Mouse (Mus musculus) layer of hippocampus, postnatal 10 days (tissue): ENCODE data around the gene Scimp. TPM values are rescaled to one million over a fixed set of nuclear protein-coding genes. Genes with fewer than 3 reads are reported as not detected.
"Not testable (repeated sequence)": the region's sequence is repeated elsewhere in the genome, so short reads cannot be mapped to it uniquely, and the experiment has no call there.

ENCODE experiments used
- DNase-seq, 2 experiments: peaks; one replicate each; pipeline ENCODE4 v3.0.0; 2021; ENCODE audit warnings: low spot score in 2 of 2
- total RNA-seq, 2 experiments: library from RNA; stranded (reverse); gene quantifications; 2 replicates each; pipeline ENCODE4 v1.2.3; 2021

Gene Scimp
- total RNA-seq, 2 experiments from 2014 or later, result not detected

- no peak for DNase-seq
These were observed 730 bp downstream of the Scimp start for GRCm38 (mm10) chr11:70811471-70812240.

- DNase-seq, result no peak
These were observed 1.3 kb downstream of the Scimp start for GRCm38 (mm10) chr11:70811041-70811440.

GRCm38 (mm10) chr11:70809011-70809410, 3.4 kb downstream of the Scimp start:
- DNase-seq, result no peak

DNA sequence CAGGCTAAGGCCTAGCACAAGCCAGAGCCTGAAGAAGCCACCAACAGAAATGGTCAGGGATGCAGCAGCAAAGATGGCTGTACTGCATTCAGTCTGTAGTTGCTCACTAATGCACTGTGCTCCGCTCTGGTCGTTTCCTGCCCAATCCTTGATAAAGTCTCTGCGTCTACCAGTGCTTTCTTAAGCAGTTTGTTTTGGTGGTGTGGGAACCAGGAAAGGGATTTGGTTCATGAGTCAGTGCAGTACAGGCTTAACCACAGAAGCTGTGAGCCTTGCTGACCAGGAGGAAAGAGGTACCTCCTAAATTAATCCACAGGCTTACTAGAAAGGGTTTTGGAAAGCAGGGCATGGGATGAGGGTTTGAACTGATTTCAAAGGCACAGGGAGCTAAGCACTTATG, 4.3 kb downstream of the Scimp start:
- no peak for DNase-seq

DNA sequence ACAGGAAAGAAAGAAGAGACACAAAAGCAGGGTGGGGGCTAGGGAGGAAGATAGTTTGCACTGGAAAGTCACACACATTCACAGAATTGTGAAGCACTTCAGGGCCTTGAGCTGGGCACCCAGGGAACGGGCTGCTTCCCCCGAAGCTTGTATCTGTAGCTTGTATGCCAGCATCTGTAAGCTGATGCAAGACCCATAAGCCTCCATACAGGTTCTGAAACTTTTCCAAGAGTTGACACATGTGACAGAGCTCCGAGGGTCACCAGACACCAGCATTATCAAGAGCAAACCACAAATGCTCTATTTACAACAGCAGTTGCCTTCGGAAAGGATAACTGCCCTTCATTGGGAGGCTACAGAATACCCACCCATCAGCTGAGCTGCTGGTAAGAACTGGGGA, 4.8 kb downstream of the Scimp start:
- no peak for DNase-seq

DNA sequence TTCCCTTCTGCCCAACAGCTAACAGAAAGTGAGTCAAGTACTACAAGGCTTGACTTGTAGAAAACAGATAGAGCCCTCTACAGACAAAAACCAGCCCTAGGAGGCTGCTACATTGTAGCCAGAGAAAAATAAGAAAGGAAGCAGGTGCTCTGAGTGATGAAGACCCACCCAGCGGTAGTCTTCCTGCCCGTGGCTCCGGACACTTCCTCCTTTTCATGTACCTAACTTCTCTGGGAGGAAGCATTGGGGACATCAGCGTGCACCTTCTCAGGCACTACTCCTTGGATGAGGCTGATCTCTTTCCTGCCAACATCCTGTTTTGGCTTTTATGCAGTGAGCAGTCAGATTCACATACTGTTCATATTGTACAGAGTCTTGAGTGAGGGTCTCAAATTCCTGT, 5.7 kb downstream of the Scimp start:
- DNase-seq, result no peak

GRCm38 (mm10) chr11:70805641-70806175, 6.7 kb downstream of the Scimp start:
- no peak for DNase-seq

- no peak for DNase-seq
These were observed 8.0 kb downstream of the Scimp start for GRCm38 (mm10) chr11:70804395-70804794.

DNA sequence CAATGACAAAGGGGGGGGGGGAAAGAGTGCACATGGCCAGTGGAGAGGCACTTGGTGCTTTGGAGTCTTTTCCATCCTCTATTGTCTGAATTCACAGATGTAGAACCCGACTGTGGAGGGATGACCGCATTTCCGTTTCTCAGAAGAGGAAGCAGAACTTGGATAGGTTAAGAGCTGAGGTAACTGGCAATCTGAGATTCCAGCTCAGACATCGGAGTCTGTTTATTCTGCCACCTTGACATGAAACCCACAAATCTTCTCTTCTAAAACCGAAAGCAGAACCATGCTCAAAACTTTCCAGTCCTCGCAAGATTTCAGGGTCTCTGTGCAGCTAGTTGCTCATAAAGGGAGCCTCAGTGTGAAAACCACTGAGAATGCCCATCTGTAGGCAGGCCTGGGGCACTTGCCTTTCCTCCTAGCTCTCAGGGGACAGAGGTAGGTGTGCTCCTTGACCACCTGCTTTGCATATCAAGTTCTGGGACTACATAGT, 8.6 kb downstream of the Scimp start:
- no peak for DNase-seq

- DNase-seq, result no peak
These were observed 9.5 kb downstream of the Scimp start for GRCm38 (mm10) chr11:70802865-70803261.

DNA sequence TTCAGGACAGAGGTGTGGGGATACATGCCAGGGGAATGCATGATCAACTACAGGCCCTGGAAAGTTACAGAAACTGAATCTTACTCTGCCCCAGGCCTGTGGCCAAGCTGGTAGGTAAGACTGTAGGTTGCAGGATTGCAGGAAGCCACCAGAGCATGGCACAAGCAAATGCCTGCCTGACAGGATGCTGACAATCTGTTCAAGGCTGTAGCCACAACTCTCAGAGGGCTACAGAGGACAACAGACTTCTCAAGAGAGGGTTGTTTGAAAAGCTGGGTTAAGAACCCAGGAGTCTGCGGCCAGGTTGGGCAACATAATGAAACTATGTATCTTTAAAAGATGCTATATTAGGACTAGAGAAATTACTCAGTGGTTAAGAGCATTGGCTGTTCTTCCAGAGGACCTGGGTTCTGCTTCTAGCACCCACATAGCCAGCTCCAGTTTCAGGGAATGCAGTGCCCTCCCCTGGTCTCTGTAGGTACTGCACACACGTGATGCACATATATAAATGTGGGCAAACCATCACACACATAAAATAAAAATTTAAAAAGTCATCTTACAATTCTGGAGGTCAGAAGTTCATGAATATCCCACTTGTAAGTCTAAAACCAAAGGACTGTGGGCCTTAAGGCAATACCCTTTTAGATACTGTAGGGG, 10.1 kb downstream of the Scimp start:
- DNase-seq, result no peak

DNA sequence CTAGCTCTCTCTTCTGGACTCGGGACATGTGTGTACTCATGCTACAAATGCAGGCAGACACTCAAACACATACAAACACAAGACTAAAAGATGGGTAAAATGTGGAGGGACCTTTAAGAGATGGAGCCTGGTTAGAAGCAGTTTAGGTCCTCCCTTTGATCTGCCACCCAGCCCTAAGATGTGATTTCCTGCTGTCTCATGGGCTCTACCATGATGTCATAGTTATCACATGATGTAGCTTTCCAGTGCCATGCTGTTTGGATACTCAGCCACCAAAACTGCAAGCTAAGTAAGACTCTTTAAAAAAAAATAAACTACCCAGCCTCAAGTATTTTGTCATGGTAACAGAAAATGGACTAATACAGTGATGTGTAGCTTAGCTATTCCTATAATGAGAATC, 20.0 kb downstream of the Scimp start:
- DNase-seq, result no peak

- no peak for DNase-seq
These were observed 20.7 kb downstream of the Scimp start for GRCm38 (mm10) chr11:70791676-70792075.

- no peak for DNase-seq
These were observed 21.4 kb downstream of the Scimp start for GRCm38 (mm10) chr11:70790874-70791551.

GRCm38 (mm10) chr11:70790426-70790825, 22.0 kb downstream of the Scimp start:
- DNase-seq, result no peak

DNA sequence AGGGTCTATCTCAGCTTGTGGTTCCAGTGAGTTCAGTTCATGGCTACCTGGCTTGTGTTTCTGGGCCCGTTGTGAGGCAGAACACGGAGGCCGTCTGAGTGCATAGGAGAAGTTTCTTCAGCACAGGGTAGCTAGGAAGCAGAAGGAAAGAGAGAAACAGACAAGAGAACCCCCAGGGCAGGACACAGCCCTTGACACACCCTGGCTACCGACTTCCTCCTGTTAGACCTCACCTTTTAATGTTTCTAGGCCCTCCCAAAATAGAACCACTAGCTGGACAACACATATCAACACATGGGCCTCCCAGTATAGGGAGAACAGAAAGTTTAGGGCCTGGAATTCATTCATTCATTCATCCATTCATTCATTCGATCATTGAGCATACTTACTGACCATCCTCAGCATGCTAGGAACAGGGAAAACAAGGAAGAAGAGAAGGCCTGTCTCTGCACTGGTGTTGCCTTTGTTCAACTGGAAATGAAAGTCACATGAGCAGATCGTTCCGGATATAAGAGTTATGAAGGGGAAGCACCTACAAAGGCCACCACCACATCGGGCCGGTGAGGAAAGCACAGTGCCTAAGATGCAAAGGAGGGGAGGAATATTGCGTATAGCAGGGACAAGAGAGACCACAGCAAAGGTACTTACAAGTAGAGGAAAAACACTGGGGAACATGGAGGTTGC, 23.3 kb downstream of the Scimp start:
- DNase-seq, result no peak

DNA sequence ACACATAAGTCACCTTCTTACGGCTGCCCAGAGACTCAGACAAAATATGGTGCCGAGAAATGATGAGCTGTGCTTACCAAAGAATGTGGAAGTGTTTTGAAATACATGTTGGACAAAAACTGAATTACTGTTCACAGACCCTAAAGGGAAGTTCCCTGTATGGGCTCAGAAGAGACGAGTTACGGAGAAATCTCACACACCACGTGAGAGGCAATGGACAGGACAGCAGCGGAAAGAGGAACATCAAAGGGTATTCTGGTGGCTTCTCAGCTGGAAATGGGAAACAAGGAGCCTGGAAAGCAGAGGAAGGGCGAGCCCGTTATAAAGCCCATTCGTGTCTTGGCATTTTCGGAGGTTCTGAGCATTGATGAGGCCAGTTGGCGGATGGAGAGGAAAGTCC, 25.3 kb downstream of the Scimp start:
- no peak for DNase-seq

GRCm38 (mm10) chr11:70785908-70786307, 26.5 kb downstream of the Scimp start:
- DNase-seq, result no peak

- DNase-seq, result not testable (repeated sequence)
These were observed 34.3 kb downstream of the Scimp start for GRCm38 (mm10) chr11:70778058-70778457.

- no peak for DNase-seq
These were observed 34.8 kb downstream of the Scimp start for GRCm38 (mm10) chr11:70777634-70778033.
